Mouse (Mus musculus) liver, embryonic 14.5 days (tissue): ENCODE measurements around the gene Ndufs2. TPM values are rescaled to one million over a fixed set of nuclear protein-coding genes. Genes with fewer than 3 reads are reported as not detected.

Experiments
- ATAC-seq: fragments of 200-750 bp; cut with Nextera tagmentation; 2 replicates; pipeline ENCODE4 v1.8.0; 2017; ENCODE audit warnings: moderate number of reproducible peaks, mild to moderate bottlenecking, moderate library complexity; ENCODE audit not compliant: insufficient read depth
- DNase-seq, 3 experiments: peaks; one replicate each; pipeline ENCODE4 v3.0.0-alpha.2; 2012 to 2013; ENCODE audit warnings: low read depth in 3 of 3, low spot score in 3 of 3
- H3K27ac ChIP-seq: fragments of 300-500 bp; sonication (generic); 2 replicates; pipeline ENCODE4 v1.5.1; 2014; ENCODE audit warnings: moderate library complexity, mild to moderate bottlenecking, control low read depth, inconsistent platforms
- H3K27me3 ChIP-seq: fragments of 300-500 bp; sonication (generic); 2 replicates; pipeline ENCODE4 v1.6.1; 2014; ENCODE audit warnings: mild to moderate bottlenecking, low read length, moderate library complexity; ENCODE audit not compliant: control insufficient read depth, insufficient read depth
- H3K36me3 ChIP-seq: fragments of 300-500 bp; sonication (generic); replicated peaks from 2 replicates; pipeline ENCODE4 v1.6.1; 2014; ENCODE audit warnings: low read depth; ENCODE audit not compliant: control insufficient read depth, insufficient read depth
- H3K4me1 ChIP-seq, 2 experiments: fragments of 200-500 bp in 1 of 2; fragments of 300-500 bp in 1 of 2; sonication (generic) in 1 of 2; replicated peaks; 2 replicates each; pipeline ENCODE4 v1.6.1; 2012 to 2014; ENCODE audit warnings: antibody characterized with exemption in 1 of 2, inconsistent platforms in 1 of 2, low read length in 1 of 2; ENCODE audit not compliant: control insufficient read depth in 2 of 2, insufficient read depth in 2 of 2
- H3K4me2 ChIP-seq: fragments of 300-500 bp; sonication (generic); 2 replicates; pipeline ENCODE4 v1.6.1; 2014; ENCODE audit warnings: low read depth, mild to moderate bottlenecking, control low read depth, moderate library complexity
- H3K4me3 ChIP-seq, 2 experiments: fragments of 200-500 bp in 1 of 2; fragments of 300-500 bp in 1 of 2; sonication (generic) in 1 of 2; 2 replicates each; pipeline ENCODE4 v1.5.1; 2012 to 2014; ENCODE audit warnings: low read depth in 2 of 2, low read length in 2 of 2, mild to moderate bottlenecking in 2 of 2, control low read depth in 1 of 2, inconsistent platforms in 1 of 2, moderate library complexity in 1 of 2; ENCODE audit not compliant: insufficient read depth in 1 of 2
- H3K9ac ChIP-seq: fragments of 300-500 bp; sonication (generic); replicated peaks from 2 replicates; pipeline ENCODE4 v1.6.1; 2014; ENCODE audit warnings: mild to moderate bottlenecking, control low read depth, moderate library complexity
- H3K9me3 ChIP-seq: fragments of 300-500 bp; sonication (generic); 2 replicates; pipeline ENCODE4 v1.6.1; 2016; ENCODE audit warnings: low read length, mixed read lengths; ENCODE audit not compliant: control insufficient read depth
- CTCF ChIP-seq: IDR thresholded peaks from 2 replicates; pipeline ENCODE4 v1.5.1; 2016; ENCODE audit warnings: antibody characterized with exemption, low read depth, control low read depth
- EP300 ChIP-seq: IDR thresholded peaks from 2 replicates; pipeline ENCODE4 v1.6.1; 2016; ENCODE audit warnings: antibody characterized with exemption, low read depth
- WGBS: fragments of 180-500 bp; shearing (Covaris S2); extraction: QIAGEN DNeasy Blood & Tissue Kit; methylation state at CpG from one replicate; pipeline ENCODE4 v1.1.7; 2014; ENCODE audit not compliant: insufficient replicate concordance; 5-methylcytosine and 5-hydroxymethylcytosine counted together
- polyA plus RNA-seq, 2 experiments: library from polyadenylated mRNA; depleted of rRNA in 1 of 2; stranded (reverse) in 1 of 2; unstranded in 1 of 2; fragments of >200 nt; fragmentation: Nextera tagmentation in 1 of 2; extraction: Ambion mirVana in 1 of 2; gene quantifications; 2 replicates each; pipeline versions ENCODE4 v1.2.1 to v1.2.3; 2012 to 2014

Gene Ndufs2
- polyA plus RNA-seq, 2 experiments, result 72.4 to 136 TPM

DNA sequence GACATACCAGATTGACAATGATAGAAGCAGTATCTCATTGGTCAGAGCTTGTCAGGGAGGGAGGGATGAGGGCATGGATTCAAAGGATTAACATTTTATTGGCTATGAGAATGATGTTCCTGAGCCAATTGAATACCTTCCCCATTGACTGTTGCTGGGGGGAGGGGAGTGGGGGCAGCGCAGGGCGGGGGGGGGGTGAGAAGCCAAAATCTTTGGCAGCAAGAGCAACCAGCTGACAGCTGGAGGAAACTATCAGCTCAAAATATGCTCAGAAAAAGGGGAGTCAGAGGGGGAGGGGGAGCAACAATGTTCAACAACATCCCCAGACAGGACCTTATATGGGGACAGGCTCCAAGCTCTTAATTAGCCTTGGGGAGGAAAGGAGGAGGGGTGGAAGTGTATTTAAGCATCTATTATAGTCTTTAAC is 12.0 kb upstream of the Ndufs2 start:
- no peak overlapping the region for H3K9ac ChIP-seq
- H3K36me3 ChIP-seq, result no peaks in the 10 kb centered on the region
- peaks cover 0 to 19% of the 10 kb centered on the region in 2 experiments; a peak in 2 of 4 replicates for H3K4me1 ChIP-seq
- H3K27ac ChIP-seq, result no peak overlapping the region
- H3K4me2 ChIP-seq, result no peak overlapping the region
- peaks cover 7% of the 10 kb centered on the region for H3K27me3 ChIP-seq
- no peak for ATAC-seq
- TF ChIP-seq CTCF (no peak), EP300 (no peak)
- H3K4me3 ChIP-seq, result no peak overlapping the region
- 10% methylated on average over 2 of the region's 2 CpGs for WGBS
- H3K9me3 ChIP-seq, result no peaks in the 10 kb centered on the region
- no peak for DNase-seq

DNA sequence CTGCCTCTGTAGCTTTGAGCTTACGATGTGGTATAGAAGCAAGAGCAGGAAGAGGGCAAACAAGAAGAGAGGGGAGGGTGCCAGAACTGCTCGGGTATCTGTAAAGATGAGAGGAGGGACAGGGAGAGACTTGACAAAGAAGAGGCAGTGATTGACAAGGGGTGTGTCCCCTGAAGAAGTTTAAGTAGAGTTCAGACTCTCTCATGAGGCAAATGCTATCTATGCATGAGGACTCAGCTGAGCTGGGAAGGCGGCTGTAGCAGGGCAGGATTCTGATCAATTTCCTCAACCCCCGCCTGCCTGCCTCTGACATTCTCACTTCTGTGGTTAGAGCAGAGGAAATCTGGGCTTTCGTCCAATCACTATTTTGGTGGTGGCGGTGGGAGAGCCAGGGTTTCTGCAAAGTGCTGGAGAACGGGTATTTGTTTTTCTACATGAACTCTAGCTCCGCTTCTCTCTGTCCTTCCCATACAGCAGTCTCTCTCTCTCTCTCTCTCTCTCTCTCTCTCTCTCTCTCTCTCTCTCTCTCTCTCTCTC is 11.5 kb upstream of the Ndufs2 start:
- 3% methylated on average over 8 of the region's 8 CpGs for WGBS
- Histone ChIP-seq H3K4me1 (peaks cover 0 to 19% of the 10 kb centered on the region in 2 experiments; a peak in 2 of 4 replicates), H3K27ac (no peak overlapping the region), H3K4me2 (peak overlapping the region; percentile 8), H3K4me3 (no peak overlapping the region), H3K27me3 (peaks cover 7% of the 10 kb centered on the region), H3K36me3 (no peaks in the 10 kb centered on the region), H3K9ac (no peak overlapping the region), H3K9me3 (no peaks in the 10 kb centered on the region)
- DNase-seq (no peak), ATAC-seq (no peak)
- no peak for TF ChIP-seq EP300
- no peak for TF ChIP-seq CTCF

DNA sequence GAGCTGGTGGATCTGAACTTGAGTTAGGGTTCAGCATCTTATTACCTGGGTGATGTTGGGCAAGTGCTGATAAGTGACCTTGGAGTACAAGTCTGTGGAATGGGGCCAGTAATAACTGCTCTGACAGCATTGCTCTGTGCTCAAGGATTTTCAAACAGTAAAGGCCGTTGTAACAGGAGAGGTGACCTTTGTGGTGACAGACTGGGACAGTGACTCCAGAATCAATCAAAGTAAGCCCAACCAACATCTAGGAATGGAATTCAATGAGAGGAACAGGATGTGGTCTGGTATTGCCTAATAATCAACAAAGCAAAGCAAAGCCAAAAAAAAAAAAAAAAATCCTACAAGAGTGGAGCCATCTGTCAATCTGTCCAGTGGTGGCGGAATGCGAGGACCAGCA is 9.1 kb upstream of the Ndufs2 start:
- Histone ChIP-seq H3K9ac (no peak overlapping the region), H3K9me3 (no peaks in the 10 kb centered on the region), H3K4me2 (no peak overlapping the region), H3K27ac (no peak overlapping the region), H3K27me3 (peaks cover 7% of the 10 kb centered on the region), H3K4me3 (no peak overlapping the region), H3K4me1 (peaks cover 0 to 16% of the 10 kb centered on the region in 2 experiments; a peak in 2 of 4 replicates), H3K36me3 (no peaks in the 10 kb centered on the region)
- WGBS, result 30% methylated on average over 3 of the region's 3 CpGs
- TF ChIP-seq EP300 (no peak), CTCF (no peak)
- DNase-seq (no peak), ATAC-seq (no peak)

DNA sequence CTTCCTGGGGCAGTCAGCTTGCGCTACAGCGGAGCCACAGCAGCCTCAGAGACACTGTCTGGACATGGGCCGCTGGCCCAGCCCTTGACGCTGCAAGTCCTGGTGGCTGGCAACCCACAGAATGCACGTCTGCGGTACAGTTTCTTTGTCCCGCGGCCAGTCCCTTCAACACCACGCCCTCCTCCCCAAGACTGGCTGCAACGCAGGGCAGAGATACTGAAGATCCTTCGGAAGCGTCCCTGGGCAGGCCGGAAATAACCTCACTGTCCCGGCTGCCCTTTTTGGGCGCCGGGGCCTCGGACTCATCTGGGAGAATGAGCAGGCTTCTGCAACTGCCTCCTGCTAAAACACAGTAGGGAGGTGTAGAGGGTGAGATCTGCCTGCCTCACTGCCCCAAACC is 7.7 kb upstream of the Ndufs2 start:
- no peak overlapping the region for H3K4me3 ChIP-seq
- TF ChIP-seq EP300 (no peak), CTCF (no peak)
- ATAC-seq (no peak), DNase-seq (no peak)
- no peak overlapping the region for H3K4me2 ChIP-seq
- no peaks in the 10 kb centered on the region for H3K36me3 ChIP-seq
- WGBS, result 58% methylated on average over 17 of the region's 17 CpGs
- H3K27ac ChIP-seq, result no peak overlapping the region
- H3K27me3 ChIP-seq, result peaks cover 7% of the 10 kb centered on the region
- H3K4me1 ChIP-seq, result peaks cover 0 to 16% of the 10 kb centered on the region in 2 experiments; a peak in 2 of 4 replicates
- no peak overlapping the region; the same call in 1 of the 2 replicates for H3K9ac ChIP-seq
- H3K9me3 ChIP-seq, result no peaks in the 10 kb centered on the region

DNA sequence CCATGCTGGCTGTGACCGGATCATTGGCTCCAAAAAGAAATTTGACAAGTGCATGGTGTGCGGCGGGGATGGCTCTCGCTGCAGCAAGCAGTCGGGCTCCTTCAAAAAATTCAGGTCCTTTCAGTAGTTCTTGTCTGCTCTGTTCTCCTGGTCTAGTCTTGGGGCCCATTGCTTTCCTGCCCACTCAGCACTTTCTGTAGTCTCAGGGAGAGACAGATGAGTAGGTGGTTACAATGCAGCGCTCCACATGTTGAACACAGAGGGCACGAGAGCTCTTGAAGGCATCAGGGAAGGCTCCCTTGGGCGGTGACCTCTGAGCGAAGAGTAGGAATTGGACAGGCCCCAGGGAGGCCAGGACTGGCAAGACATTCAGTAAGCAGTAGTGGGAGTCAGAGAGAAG is 6.6 kb upstream of the Ndufs2 start:
- Histone ChIP-seq H3K36me3 (no peaks in the 10 kb centered on the region), H3K9me3 (no peaks in the 10 kb centered on the region), H3K4me2 (no peak overlapping the region), H3K27ac (no peak overlapping the region), H3K9ac (no peak overlapping the region), H3K4me3 (no peak overlapping the region), H3K27me3 (peaks cover 10% of the 10 kb centered on the region), H3K4me1 (peaks cover 0 to 15% of the 10 kb centered on the region in 2 experiments; a peak in 2 of 4 replicates)
- 62% methylated on average over 9 of the region's 9 CpGs for WGBS
- ATAC-seq (no peak), DNase-seq (no peak)
- no peak for TF ChIP-seq CTCF
- TF ChIP-seq EP300, result no peak
